ENCODE assay signal across 8 mouse cellular contexts in the genomic region with DNA sequence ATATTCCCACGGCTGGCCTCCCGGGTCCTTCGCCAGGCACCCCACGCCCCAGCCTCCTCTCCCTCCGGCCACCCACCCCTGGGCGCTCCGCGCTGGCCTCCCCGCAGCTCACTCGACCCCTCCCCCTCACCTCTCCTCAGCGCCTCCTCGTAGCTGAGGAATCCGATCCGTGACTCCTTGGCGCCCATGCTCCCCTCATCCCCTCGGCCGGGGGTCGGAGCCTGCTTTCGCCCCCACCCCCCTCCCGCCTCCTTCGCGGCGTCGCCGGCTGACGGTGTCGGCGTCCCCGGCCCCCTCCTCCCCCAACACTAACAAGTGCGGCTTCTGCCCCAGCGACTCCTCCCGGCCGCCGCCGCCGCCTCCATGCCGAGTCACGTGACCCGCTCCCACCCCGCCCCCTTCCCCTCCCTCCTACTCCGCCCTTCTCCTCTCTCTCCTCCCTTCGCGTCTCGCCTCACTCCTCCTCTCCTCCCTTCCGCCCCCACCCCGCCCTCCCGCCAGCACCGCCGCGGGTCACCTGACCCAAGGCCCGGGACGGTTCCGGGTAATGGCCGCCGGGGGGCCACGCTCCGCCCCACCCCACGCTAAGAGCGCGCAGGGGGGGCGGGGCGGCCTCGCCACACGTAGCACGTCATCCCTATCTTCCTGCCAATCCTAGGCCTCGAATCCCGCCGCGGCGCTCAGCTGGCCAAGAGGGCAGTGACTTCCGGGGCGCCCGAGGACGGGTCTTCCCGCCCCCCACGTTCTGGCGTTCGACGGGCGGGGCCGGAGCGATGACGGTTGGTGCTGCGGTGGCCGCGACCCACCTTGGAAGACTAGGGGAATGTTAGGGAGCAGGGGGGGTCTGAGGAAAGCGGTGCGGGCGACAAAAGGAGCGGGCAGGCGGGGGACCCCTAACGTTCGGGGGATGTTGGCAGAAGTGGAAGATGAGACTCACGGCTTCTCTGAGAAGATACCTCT. TPM values are rescaled to one million over a fixed set of nuclear protein-coding genes. Genes with fewer than 3 reads are reported as not detected.
DNase-seq lines count a peak whose midpoint lies in the region; ATAC-seq lines count a peak whose summit lies in the region.

A gene (minus strand): TSS at position 581 of the 960 bp plus-strand sequence.

- peak within 1 kb of the TSS; percentile 67 for H3K4me2 ChIP-seq in hindbrain, embryonic 15.5 days

- peak; percentile 98 for ATAC-seq in hindbrain, embryonic 15.5 days (ENCODE audit: low FRiP score, low read depth)

- H3K9ac ChIP-seq in hindbrain, embryonic 15.5 days: peak within 1 kb of the TSS; percentile 90

- under 1% methylated on average over 72 of the region's 94 CpGs for WGBS in hindbrain, embryonic 15.5 days
- under 1% methylated on average over 50 of the region's 94 CpGs for WGBS in macrophage (ENCODE audit: missing documents)

- peaks cover 46% of the 10 kb centered on the region for H3K79me2 ChIP-seq in macrophage (ENCODE audit: inconsistent target)

- peak within 1 kb of the TSS; percentile 87 for H3K4me3 ChIP-seq in hindbrain, embryonic 15.5 days
- H3K4me3 ChIP-seq in macrophage (ENCODE audit: inconsistent target): peak within 1 kb of the TSS; percentile 93

- H3K27ac ChIP-seq in hindbrain, embryonic 15.5 days (replicated peaks): peak within 1 kb of the TSS; percentile 94
- H3K27ac ChIP-seq in macrophage: peak within 1 kb of the TSS; percentile 86

- H3K4me1 ChIP-seq in hindbrain, embryonic 15.5 days (replicated peaks): peaks cover 29% of the 10 kb centered on the region

- peak; percentile 96 for DNase-seq in T-cell, adult 2 months (ENCODE audit: low spot score)
- peak; percentile 94 to 97 for DNase-seq in cerebellum, postnatal 36 days
- peak; percentile 95 to 96 for DNase-seq in frontal cortex, postnatal 36 days (ENCODE audit: low spot score in 2 of 2)
- peak; percentile 94 to 96 for DNase-seq in left cerebral cortex, adult 18-20 months (ENCODE audit: low spot score in 2 of 2)
- peak; percentile 98 for DNase-seq in right cerebral cortex, adult 18-20 months
- DNase-seq in urinary bladder, postnatal 10 days (ENCODE audit: low spot score): peak; percentile 85

- no peaks in the 10 kb centered on the region for H3K27me3 ChIP-seq in hindbrain, embryonic 15.5 days

- H3K36me3 ChIP-seq in hindbrain, embryonic 15.5 days: no peaks in the 10 kb centered on the region
- H3K36me3 ChIP-seq in macrophage (ENCODE audit: inconsistent target): no peaks in the 10 kb centered on the region

- H3K9me3 ChIP-seq in hindbrain, embryonic 15.5 days: no peaks in the 10 kb centered on the region

RNA-seq across cellular contexts. Expression of the gene that starts here (rescaled TPM):
- 10.6 and 11.9 TPM in 2 replicates for polyA plus RNA-seq in hindbrain, embryonic 15.5 days (2015; fragmentation: Nextera tagmentation; extraction: Ambion mirVana)
- 100 to 1,000 TPM; 116 to 119 TPM for total RNA-seq in left cerebral cortex, adult 18-20 months (2021)
- total RNA-seq in macrophage (2018; cell fraction: chromatin; rRNA removed): 100 to 1,000 TPM in 1 of 26 experiments, 10 to 100 TPM in 25; 38.7 to 113 (median 61.9) TPM
- 10 to 100 TPM; 20.1 to 29.6 (median 25.5) TPM for total RNA-seq in macrophage (2018; cell fraction: cytosol; rRNA removed)
- 10 to 100 TPM; 33.3 to 72.9 (median 45.0) TPM for total RNA-seq in macrophage (2018; cell fraction: nucleus; rRNA removed)
- polyA plus RNA-seq in macrophage (2018): 10.5 to 20.3 TPM (median 17.3 TPM) in 3 replicates

Comparison
In these comparisons a context has a peak if more than half of its experiments do, and no peak if none do; other contexts are left out.
1. Peak in every context shown above with its lines: DNase-seq, ATAC-seq, H3K4me3 ChIP-seq and H3K27ac ChIP-seq.